In genomic region chr10:86298326-86298725, GRCm38 (mm10) we compare ENCODE assay signal across 15 mouse cellular contexts.
"Had no signal": no experiment of that assay in that cellular context is flagged by ENCODE, and none has a peak within 500 bp of the region (broad histone marks: within the 10 kb centered on the region; RNA-seq: fewer than 3 reads in every experiment).

No protein-coding gene starts in this region.

- H3K9me3 ChIP-seq: liver, embryonic 13.5 days had no signal

- H3K36me3 ChIP-seq: liver, embryonic 13.5 days had no signal

- H3K9ac ChIP-seq: liver, embryonic 13.5 days; lung, embryonic 14.5 days had no signal

- H3K27ac ChIP-seq: left cerebral cortex, adult 2 months; liver, embryonic 13.5 days; stomach, postnatal 0 days had no signal

- H3K4me2 ChIP-seq: liver, embryonic 13.5 days; lung, embryonic 14.5 days; midbrain, embryonic 11.5 days had no signal

- H3K4me3 ChIP-seq: left cerebral cortex, adult 2 months; liver, embryonic 13.5 days had no signal

- DNase-seq: layer of hippocampus, postnatal 36 days; liver, embryonic 13.5 days; lung, embryonic 14.5 days; lung, postnatal 10 days; midbrain, embryonic 14.5 days; right cerebral cortex, adult 18-20 months; right cerebral cortex, postnatal 14 days; right cerebral cortex, postnatal 4 days; thymus, adult 2 months; thymus, postnatal 14 days; thymus, postnatal 4 days had no signal

- ATAC-seq: intestine, postnatal 0 days had no signal
